Mouse (Mus musculus) thymus, adult 2 months (tissue): ENCODE data around the gene Fam168a. TPM values are rescaled to one million over a fixed set of nuclear protein-coding genes. Genes with fewer than 3 reads are reported as not detected.

Experiments
- DNase-seq: peaks from one replicate; pipeline ENCODE4 v3.0.0; 2021
- H3K27ac ChIP-seq: fragments of 200-500 bp; 2 replicates; pipeline ENCODE4 v1.5.1; 2012; ENCODE audit warnings: low read length, control low read depth; ENCODE audit not compliant: control insufficient read depth, insufficient read depth
- H3K27me3 ChIP-seq: fragments of 200-500 bp; 2 replicates; pipeline ENCODE4 v1.6.1; 2012; ENCODE audit warnings: mild to moderate bottlenecking, low read length, moderate library complexity, mixed read lengths; ENCODE audit not compliant: control insufficient read depth, insufficient read depth
- H3K36me3 ChIP-seq: fragments of 200-500 bp; 2 replicates; pipeline ENCODE4 v1.6.1; 2012; ENCODE audit warnings: mild to moderate bottlenecking, low read length, moderate library complexity; ENCODE audit not compliant: control insufficient read depth, insufficient read depth
- H3K4me1 ChIP-seq: fragments of 200-500 bp; replicated peaks from 2 replicates; pipeline ENCODE4 v1.6.1; 2012; ENCODE audit warnings: low read length; ENCODE audit not compliant: control insufficient read depth, insufficient read depth
- H3K4me3 ChIP-seq: fragments of 200-500 bp; 2 replicates; pipeline ENCODE4 v1.5.1; 2012; ENCODE audit warnings: mild to moderate bottlenecking, low read length, control low read depth, moderate library complexity; ENCODE audit not compliant: control insufficient read depth, insufficient read depth
- CTCF ChIP-seq: fragments of 200-500 bp; IDR thresholded peaks from 2 replicates; pipeline ENCODE4 v1.5.1; 2012; ENCODE audit warnings: mild to moderate bottlenecking, control low read depth, low read length, moderate library complexity, borderline replicate concordance; ENCODE audit not compliant: control insufficient read depth, poor library complexity, insufficient read depth; ENCODE audit errors: extremely low read depth
- POLR2A ChIP-seq: fragments of 200-500 bp; IDR thresholded peaks from 2 replicates; pipeline ENCODE4 v1.6.1; 2012; ENCODE audit warnings: mild to moderate bottlenecking, low read length, control low read depth, moderate library complexity; ENCODE audit not compliant: control insufficient read depth, poor library complexity, insufficient read depth; ENCODE audit errors: extremely low read depth
- WGBS: fragments of 180-500 bp; shearing (Covaris S2); methylation state at CpG from one replicate; pipeline ENCODE4 v1.1.7; 2018; 5-methylcytosine and 5-hydroxymethylcytosine counted together
- polyA plus RNA-seq: library from polyadenylated mRNA; depleted of rRNA; stranded (reverse); fragments of >200 nt; gene quantifications from 2 replicates; pipeline ENCODE4 v1.2.3, GENCODE M21; 2012

Fam168a gene
- polyA plus RNA-seq, 1 experiment = 144 TPM

DNA sequence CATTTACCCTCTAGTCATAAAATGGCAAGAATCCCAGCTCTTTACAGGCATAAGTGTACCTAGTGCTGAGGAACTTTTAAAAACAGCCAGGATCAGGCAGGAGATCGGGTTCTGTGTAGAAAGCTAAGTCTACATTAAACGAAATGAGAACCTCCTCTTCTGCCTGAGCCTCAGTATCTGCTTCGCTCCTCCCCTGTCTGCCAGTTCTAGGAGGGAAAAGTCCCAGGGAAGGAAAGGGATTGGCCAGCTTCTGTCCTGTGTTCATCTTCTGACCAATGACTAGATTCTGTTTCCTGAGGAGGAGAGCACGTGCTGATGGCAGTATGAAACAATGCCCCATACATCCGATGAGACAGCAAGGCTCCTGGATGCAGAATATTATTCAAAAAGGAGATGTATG, 25.3 kb upstream of the Fam168a start:
- 65% methylated on average over 5 of the region's 5 CpGs for WGBS

DNA sequence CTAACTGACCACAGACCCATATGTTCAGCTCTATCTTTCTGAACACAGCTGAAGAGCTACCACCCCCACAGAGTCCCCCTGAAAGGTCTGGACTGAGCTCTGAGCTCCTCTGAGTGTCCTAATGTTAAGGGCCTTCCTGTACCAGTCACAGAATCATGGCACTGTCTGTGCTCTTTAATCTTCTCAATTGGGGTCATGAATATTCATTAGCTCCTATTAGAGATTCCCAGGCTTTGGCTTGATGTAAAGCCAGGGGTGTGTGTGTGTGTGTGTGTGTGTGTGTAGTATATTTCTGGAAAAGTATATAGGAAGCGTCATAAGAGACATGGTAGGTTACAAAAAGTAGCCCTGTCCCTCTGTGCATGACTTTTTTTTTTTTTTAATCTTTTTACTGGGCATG, 23.2 kb upstream of the Fam168a start:
- no peak for TF ChIP-seq CTCF
- TF ChIP-seq POLR2A = no peak
- Histone ChIP-seq H3K36me3 (no peaks in the 10 kb centered on the region), H3K27me3 (no peaks in the 10 kb centered on the region), H3K27ac (no peak overlapping the region), H3K4me1 (no peaks in the 10 kb centered on the region), H3K4me3 (no peak overlapping the region)
- 100% methylated on average over 1 of the region's 1 CpGs for WGBS
- no peak for DNase-seq

More for the DNA sequence above, 25.3 kb upstream of the Fam168a start:
- H3K36me3 ChIP-seq = no peaks in the 10 kb centered on the region
- no peak for DNase-seq
- TF ChIP-seq CTCF = no peak
- TF ChIP-seq POLR2A = no peak
- no peak overlapping the region for H3K4me3 ChIP-seq
- H3K4me1 ChIP-seq = no peaks in the 10 kb centered on the region
- no peaks in the 10 kb centered on the region for H3K27me3 ChIP-seq
- H3K27ac ChIP-seq = no peak overlapping the region

DNA sequence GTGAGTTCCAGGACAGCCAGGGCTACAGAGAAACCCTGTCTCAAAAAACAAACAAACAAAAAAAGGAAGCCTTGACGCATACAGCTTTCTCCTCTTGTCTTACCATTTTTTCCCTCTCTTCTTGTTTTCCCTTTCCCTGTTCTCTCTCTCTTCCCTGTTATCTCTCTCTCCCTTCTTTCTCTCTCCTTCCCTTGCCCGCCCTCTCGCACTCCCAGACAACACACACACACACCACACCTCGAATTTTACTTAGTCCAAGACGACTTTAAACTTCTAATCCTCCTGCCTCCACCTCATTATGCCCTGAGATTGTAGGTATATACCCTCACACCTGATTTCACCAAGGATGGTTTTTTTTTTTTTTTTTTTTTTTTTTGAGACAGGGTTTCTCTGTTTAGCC, 22.4 kb upstream of the Fam168a start:
- H3K36me3 ChIP-seq = no peaks in the 10 kb centered on the region
- H3K27me3 ChIP-seq = no peaks in the 10 kb centered on the region
- H3K4me3 ChIP-seq = no peak overlapping the region
- 82% methylated on average over 5 of the region's 5 CpGs for WGBS
- no peak for DNase-seq
- no peak overlapping the region for H3K27ac ChIP-seq
- no peak for TF ChIP-seq POLR2A
- H3K4me1 ChIP-seq = no peaks in the 10 kb centered on the region

DNA sequence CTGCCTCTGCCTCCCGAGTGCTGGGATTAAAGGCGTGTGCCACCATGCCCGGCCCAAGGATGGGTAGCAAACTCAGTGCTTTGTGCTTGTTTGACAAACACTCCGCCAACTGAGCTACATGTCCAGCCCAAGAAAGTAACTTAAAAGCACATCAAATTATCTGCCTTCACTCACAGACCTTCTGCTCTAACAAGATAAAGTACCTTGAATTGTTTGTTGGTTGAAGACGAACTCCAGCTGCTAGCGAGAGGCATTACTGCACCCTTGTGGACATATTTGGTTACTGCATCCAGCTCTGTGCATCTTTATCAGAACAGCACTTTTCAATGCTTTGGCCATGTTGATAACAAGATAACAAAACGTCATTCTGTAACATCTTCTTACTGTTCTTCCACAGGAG, 21.9 kb upstream of the Fam168a start:
- Histone ChIP-seq H3K36me3 (no peaks in the 10 kb centered on the region), H3K27ac (no peak overlapping the region), H3K4me1 (no peaks in the 10 kb centered on the region), H3K27me3 (no peaks in the 10 kb centered on the region), H3K4me3 (no peak overlapping the region)
- WGBS = 56% methylated on average over 7 of the region's 7 CpGs
- DNase-seq = peak; percentile 51
- TF ChIP-seq CTCF (no peak), POLR2A (no peak)

DNA sequence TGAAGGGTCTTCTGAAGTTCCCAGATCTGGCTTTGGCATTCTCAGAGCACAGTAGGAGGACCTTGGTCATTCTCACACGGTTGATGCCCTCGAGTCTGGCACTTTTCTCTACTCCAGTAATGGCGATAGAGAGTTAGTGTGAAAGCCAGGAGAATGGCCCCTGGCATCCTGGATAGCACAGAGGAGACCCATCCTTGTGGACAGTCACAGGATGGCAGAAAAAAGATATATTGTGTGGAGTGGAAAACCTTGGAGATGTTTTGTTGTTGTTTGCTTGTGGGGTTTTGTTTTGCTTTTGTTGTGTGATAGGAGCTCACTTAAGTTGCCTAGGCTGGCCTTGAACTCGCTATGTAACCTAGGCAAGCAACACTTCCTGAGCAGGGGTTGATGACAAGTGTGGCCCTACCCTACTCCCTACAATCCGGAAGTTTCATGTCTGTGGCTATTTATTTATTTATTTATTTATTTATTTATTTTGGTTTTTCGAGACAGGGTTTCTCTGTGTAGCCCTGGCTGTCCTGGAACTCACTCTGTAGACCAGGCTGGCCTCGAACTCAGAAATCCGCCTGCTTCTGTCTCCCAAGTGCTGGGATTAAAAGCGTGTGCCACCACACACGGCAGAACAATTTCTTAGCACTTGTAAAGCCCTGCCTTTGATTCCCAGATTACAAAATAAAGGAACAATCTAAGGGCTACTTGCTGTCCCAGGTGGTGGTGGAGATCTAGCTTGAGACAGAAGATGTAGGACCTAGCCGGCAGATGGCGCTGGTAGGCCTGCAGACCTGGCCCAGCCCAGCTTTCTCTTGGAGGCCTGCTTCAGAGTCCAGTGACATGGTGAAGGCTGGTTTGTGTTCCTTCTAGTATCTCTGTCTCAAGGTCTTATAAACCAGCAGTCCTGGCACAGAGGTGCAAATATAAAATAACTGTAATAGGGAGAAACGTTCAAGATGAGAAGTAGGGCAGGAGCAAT, 21.1 kb upstream of the Fam168a start:
- peak; percentile 68 for DNase-seq
- 45% methylated on average over 13 of the region's 13 CpGs for WGBS

DNA sequence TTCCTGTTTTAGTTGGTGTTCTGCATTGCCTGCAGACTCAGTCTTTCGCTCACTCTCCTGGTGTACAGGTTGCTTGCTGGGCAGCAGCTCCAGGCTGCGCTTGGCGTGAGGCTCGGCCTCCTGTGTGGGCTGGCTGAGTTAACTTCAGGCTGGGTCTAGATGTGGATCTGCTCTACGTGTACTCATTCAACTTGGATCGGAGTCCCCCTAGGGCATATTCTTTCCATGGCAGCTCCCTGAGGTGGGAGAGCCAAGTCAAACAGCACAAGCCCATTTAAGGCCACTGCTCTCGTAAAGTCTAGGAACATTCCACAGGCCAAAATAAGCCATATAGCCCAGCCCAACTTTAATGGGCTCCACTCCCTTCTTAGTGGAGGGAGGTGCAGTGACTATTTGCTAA, 18.0 kb upstream of the Fam168a start:
- no peaks in the 10 kb centered on the region for H3K4me1 ChIP-seq
- 95% methylated on average over 7 of the region's 7 CpGs for WGBS
- H3K27me3 ChIP-seq = no peaks in the 10 kb centered on the region
- no peak overlapping the region for H3K27ac ChIP-seq
- DNase-seq = no peak
- TF ChIP-seq CTCF (no peak), POLR2A (no peak)
- H3K4me3 ChIP-seq = no peak overlapping the region
- H3K36me3 ChIP-seq = no peaks in the 10 kb centered on the region

More for the DNA sequence above, 21.1 kb upstream of the Fam168a start:
- Histone ChIP-seq H3K4me3 (no peak overlapping the region), H3K36me3 (no peaks in the 10 kb centered on the region), H3K4me1 (no peaks in the 10 kb centered on the region), H3K27ac (no peak overlapping the region), H3K27me3 (no peaks in the 10 kb centered on the region)
- TF ChIP-seq CTCF (peak; percentile 82; the same call in 1 of the 2 replicates), POLR2A (no peak)
